Mouse (Mus musculus) hindbrain, embryonic 13.5 days (tissue): ENCODE results near the gene Clpp. TPM values are rescaled to one million over a fixed set of nuclear protein-coding genes. Genes with fewer than 3 reads are reported as not detected.

Experiments used
- ATAC-seq: fragments of 200-750 bp; cut with Nextera tagmentation; 2 replicates; pipeline ENCODE4 v1.8.0; 2017; ENCODE audit warnings: moderate TSS enrichment; ENCODE audit not compliant: low FRiP score
- H3K27ac ChIP-seq: fragments of 300-500 bp; sonication (generic); 2 replicates; pipeline ENCODE4 v1.5.1; 2015; ENCODE audit warnings: inconsistent platforms, mild to moderate bottlenecking, moderate library complexity
- H3K27me3 ChIP-seq: fragments of 300-500 bp; sonication (generic); 2 replicates; pipeline ENCODE4 v1.6.1; 2015; ENCODE audit warnings: mild to moderate bottlenecking, inconsistent platforms
- H3K36me3 ChIP-seq: fragments of 300-500 bp; sonication (generic); 2 replicates; pipeline ENCODE4 v1.6.1; 2015; ENCODE audit warnings: mild to moderate bottlenecking, inconsistent platforms
- H3K4me1 ChIP-seq: fragments of 300-500 bp; sonication (generic); replicated peaks from 2 replicates; pipeline ENCODE4 v1.6.1; 2015; ENCODE audit warnings: inconsistent platforms
- H3K4me2 ChIP-seq: fragments of 300-500 bp; sonication (generic); 2 replicates; pipeline ENCODE4 v1.6.1; 2015; ENCODE audit warnings: inconsistent platforms, mild to moderate bottlenecking, moderate library complexity
- H3K4me3 ChIP-seq: fragments of 300-500 bp; sonication (generic); 2 replicates; pipeline ENCODE4 v1.5.1; 2015; ENCODE audit warnings: mild to moderate bottlenecking, inconsistent platforms
- H3K9ac ChIP-seq: fragments of 300-500 bp; sonication (generic); 2 replicates; pipeline ENCODE4 v1.6.1; 2015; ENCODE audit warnings: mild to moderate bottlenecking, inconsistent platforms
- H3K9me3 ChIP-seq: fragments of 300-500 bp; sonication (generic); 2 replicates; pipeline ENCODE4 v1.6.1; 2016; ENCODE audit warnings: inconsistent platforms
- WGBS: fragments of 180-500 bp; shearing (Covaris S2); methylation state at CpG from one replicate; pipeline ENCODE4 v1.1.7; 2015; 5-methylcytosine and 5-hydroxymethylcytosine counted together
- polyA plus RNA-seq: library from polyadenylated mRNA; unstranded; fragments of >200 nt; fragmentation: Nextera tagmentation; extraction: Ambion mirVana; gene quantifications from 2 replicates; pipeline ENCODE4 v1.2.1, GENCODE M21; 2015

Gene Clpp
- polyA plus RNA-seq, 1 experiment from 2014 or later = 163 TPM

DNA sequence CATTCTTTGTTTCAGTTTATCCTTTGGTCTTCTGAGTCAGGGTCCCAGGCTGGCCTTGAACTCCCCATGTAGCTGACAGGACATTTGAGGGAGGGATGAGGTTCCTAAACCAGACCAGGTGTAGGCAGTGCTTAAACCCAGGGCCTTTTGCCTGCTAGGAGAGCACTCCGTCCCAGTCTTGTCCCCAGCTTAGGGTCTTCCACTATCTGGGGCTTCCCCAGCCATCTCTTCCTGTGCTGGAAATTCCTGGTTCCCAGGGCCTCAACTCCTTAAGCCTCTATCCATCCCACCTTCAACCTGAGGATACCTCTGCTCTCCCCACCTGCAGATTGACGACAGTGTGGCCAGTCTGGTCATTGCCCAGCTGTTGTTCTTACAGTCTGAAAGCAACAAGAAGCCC lies 861 bp downstream of the Clpp start:
- no peaks in the 10 kb centered on the region for H3K9me3 ChIP-seq
- WGBS = 76% methylated on average over 2 of the region's 2 CpGs
- H3K27ac ChIP-seq = no peak overlapping the region
- peak overlapping the region; percentile 69 for H3K4me3 ChIP-seq
- no peaks in the 10 kb centered on the region for H3K27me3 ChIP-seq
- H3K4me1 ChIP-seq = peaks cover 19% of the 10 kb centered on the region
- peak overlapping the region; percentile 84 for H3K9ac ChIP-seq
- peaks cover 39% of the 10 kb centered on the region for H3K36me3 ChIP-seq
- H3K4me2 ChIP-seq = peak overlapping the region; percentile 69
- no peak for ATAC-seq

DNA sequence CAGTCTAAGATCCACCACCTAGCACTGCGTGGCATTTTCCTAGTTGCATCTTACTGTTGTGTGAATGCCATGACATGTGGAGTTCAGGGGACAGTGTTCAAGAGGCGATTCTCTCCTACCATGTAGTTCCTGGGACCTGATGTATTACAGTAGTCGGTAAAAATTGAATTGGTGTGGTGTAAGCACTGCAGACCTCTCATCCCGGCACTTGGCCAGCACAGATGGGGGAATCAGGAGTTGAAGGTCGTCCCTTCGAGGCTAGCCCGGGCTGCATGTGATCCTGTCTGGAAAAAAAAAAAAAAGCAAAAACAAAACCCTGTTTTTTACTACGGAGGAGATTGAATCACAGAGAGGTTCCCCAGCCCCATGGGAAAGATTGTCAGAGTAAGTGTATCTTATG lies 4.9 kb downstream of the Clpp start:
- H3K9ac ChIP-seq = no peak overlapping the region

DNA sequence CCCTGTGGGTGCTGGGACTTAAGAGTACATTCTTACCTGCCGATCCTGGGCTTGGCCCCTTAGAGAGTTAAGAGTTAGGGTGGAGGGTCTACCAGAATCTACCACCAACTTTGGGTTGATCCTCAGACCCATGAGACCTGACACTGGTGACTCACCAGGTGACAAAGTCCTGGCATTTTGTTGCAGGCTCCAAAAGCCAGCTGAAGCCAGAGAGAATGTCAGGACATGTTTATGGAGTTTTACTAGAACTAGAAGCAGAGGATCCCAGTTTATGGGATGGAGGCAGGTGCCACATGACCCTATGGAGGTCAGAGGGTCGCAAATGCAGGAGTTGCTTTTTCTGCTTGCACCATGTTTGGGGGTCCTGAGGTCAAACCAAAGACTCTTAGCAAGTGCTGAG lies 6.4 kb downstream of the Clpp start:
- Histone ChIP-seq H3K27ac (no peak overlapping the region), H3K4me3 (no peak overlapping the region; the same call in 1 of the 2 replicates), H3K4me2 (peak overlapping the region; percentile 73), H3K9ac (no peak overlapping the region), H3K9me3 (no peaks in the 10 kb centered on the region), H3K36me3 (peaks cover 72% of the 10 kb centered on the region), H3K27me3 (no peaks in the 10 kb centered on the region), H3K4me1 (peaks cover 26% of the 10 kb centered on the region)
- ATAC-seq = no peak
- 86% methylated on average over 2 of the region's 2 CpGs for WGBS

More for the DNA sequence above, 4.9 kb downstream of the Clpp start:
- H3K27me3 ChIP-seq = no peaks in the 10 kb centered on the region
- peaks cover 59% of the 10 kb centered on the region for H3K36me3 ChIP-seq
- H3K4me1 ChIP-seq = peaks cover 34% of the 10 kb centered on the region
- no peaks in the 10 kb centered on the region for H3K9me3 ChIP-seq
- no peak overlapping the region for H3K27ac ChIP-seq
- H3K4me3 ChIP-seq = no peak overlapping the region
- no peak for ATAC-seq
- H3K4me2 ChIP-seq = no peak overlapping the region
- WGBS = 98% methylated on average over 8 of the region's 8 CpGs

DNA sequence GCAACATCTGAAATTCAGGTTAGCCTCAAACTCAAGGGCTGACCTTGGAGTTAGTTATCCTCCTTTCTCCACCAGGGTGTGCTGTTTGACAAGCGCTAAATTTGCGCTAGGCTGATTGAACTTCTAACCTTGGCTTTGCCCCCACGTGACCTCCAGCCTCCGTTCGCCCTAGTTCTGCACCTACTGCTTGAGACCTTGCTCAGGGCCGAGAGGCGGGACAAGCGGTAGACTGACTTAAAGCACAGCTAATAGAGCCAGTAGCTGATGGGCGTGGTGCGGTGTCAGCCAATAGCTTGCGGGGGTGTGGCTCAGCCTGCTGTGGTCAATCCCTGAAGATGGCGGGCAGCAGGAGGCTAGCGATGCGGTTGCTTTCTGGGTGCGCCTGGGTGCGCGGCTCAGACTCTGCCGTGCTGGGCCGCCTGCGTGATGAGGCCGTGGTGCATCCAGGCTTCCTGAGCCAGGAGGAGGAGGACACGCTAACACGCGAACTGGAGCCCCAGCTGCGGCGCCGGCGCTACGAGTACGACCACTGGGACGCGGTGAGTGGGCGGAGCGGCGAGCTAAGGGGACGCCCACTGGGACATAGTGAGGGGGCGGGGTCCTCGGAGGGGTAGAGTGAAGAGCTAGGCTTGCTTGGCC lies 7.0 kb downstream of the Clpp start, which contains the start of gene Alkbh7:
TSS of gene Alkbh7 (plus strand) at position 311 of the 639 bp plus-strand sequence.
- WGBS = under 1% methylated on average over 38 of the region's 38 CpGs
- Histone ChIP-seq H3K27ac (peak within 1 kb of the TSS; percentile 88), H3K27me3 (no peaks in the 10 kb centered on the region), H3K9me3 (no peaks in the 10 kb centered on the region), H3K4me2 (peak within 1 kb of the TSS; percentile 73), H3K9ac (peak within 1 kb of the TSS; percentile 73), H3K36me3 (peaks cover 76% of the 10 kb centered on the region), H3K4me3 (peak within 1 kb of the TSS; percentile 72), H3K4me1 (peaks cover 22% of the 10 kb centered on the region)
- ATAC-seq = peak; percentile 98

DNA sequence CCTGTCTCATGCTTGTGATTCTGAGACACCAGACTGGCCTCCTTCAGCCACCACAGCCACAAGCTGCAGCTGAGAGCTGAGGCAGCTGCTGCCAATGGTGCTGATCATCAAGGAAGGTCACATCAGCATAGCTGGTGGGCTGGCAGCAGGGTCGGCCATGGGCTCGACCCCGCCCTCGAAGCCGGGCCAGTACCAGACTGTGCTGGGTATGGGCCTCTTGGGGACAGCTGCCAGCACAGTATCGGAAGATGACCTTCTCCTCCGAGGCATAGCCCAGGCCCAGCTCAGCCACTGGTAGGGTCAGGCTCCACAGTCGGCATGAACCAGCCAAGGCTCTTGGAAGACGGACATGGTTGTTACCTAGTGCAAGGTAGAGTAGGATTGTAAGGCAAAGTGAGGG lies 9.3 kb downstream of the Clpp start:
- Histone ChIP-seq H3K4me1 (peaks cover 16% of the 10 kb centered on the region), H3K27ac (no peak overlapping the region), H3K4me2 (no peak overlapping the region), H3K9me3 (no peaks in the 10 kb centered on the region), H3K27me3 (no peaks in the 10 kb centered on the region), H3K9ac (no peak overlapping the region), H3K4me3 (no peak overlapping the region), H3K36me3 (peaks cover 75% of the 10 kb centered on the region)
- no peak for ATAC-seq
- WGBS = 94% methylated on average over 9 of the region's 9 CpGs

DNA sequence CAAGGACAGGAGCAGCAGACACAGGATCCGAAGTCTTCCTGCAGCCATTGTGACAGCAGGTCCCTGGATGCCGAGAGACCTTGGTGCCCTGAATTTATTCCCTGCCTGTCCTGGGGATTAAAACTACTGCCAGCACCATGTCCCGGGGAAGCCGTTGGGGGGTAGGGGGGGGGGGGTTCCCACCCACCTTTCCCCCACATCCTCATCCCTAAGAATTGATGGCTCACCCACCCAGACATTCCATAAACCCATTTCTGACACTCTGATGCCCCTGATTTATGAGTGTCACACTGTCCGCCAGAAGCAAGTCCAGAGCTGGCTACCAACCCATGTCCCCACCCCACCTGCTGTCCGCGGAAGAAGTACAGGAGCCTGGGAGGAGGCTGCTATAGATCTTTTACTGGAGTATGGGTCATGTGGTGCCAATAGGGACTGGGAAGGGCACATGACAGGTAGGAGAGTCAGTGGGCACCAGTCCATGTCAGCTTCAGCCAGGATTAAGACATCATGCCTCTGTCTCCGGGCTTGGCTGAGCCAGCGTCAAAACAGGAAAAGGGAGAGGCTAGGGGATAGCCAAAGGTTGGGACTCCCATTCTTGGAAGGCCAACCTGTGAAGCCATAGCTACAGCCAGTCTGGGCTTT lies 10.0 kb downstream of the Clpp start, which contains the start of gene Pspn:
TSS of gene Pspn (minus strand) at position 51 of the 642 bp plus-strand sequence.
- Histone ChIP-seq H3K36me3 (peaks cover 75% of the 10 kb centered on the region), H3K9ac (no peak within 1 kb of the TSS; the same call in 1 of the 2 replicates), H3K4me2 (no peak within 1 kb of the TSS), H3K27me3 (no peaks in the 10 kb centered on the region), H3K27ac (no peak within 1 kb of the TSS), H3K9me3 (no peaks in the 10 kb centered on the region), H3K4me3 (no peak within 1 kb of the TSS), H3K4me1 (peaks cover 16% of the 10 kb centered on the region)
- 92% methylated on average over 7 of the region's 9 CpGs for WGBS
- no peak for ATAC-seq

DNA sequence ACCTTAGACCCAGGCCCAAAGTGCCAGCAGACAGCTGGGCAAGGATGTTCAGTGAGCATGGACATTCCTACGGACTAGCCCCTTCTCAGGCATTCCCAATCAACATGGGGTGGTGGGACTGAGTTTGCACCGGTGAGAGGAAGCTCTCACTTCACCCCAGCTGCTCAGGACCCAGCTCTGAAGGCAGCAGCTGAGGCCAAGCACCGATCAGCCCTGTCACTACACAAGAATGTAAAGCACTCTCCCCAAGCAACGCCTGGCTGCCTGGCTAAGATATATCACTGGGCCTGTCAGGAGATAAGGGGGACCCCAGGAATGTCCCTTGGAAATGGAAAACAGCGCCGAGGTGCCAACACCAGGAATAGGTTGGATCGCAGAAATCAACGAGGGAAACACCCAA lies 11.1 kb downstream of the Clpp start:
- Histone ChIP-seq H3K4me1 (peaks cover 16% of the 10 kb centered on the region), H3K4me2 (no peak overlapping the region), H3K4me3 (no peak overlapping the region), H3K9me3 (no peaks in the 10 kb centered on the region), H3K36me3 (peaks cover 75% of the 10 kb centered on the region), H3K27ac (no peak overlapping the region), H3K9ac (no peak overlapping the region), H3K27me3 (no peaks in the 10 kb centered on the region)
- no peak for ATAC-seq
- WGBS = 73% methylated on average over 8 of the region's 8 CpGs

DNA sequence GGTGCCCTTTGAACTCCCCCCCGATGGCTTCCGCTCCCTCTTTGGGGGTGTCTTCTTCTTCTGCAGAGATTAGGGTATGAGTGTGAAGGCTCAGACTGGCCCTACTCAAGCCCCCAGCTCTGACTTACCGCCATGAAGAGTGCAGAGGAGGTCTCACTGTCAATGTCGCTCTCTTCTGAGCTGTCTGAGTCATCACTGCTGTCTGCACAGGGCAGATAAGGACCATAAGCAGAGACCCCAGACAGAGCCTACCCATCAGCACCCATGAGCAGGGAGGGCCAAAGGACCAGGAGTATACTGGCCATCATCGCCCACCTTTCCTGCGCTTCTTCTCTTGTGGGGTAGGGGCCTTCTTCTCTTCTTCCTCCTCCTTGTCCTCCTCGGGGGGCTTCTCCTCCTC lies 13.9 kb downstream of the Clpp start:
- H3K27me3 ChIP-seq = no peaks in the 10 kb centered on the region
- H3K9ac ChIP-seq = no peak overlapping the region
- H3K4me1 ChIP-seq = no peaks in the 10 kb centered on the region
- WGBS = 98% methylated on average over 7 of the region's 7 CpGs
- no peak overlapping the region for H3K27ac ChIP-seq
- H3K9me3 ChIP-seq = no peaks in the 10 kb centered on the region
- peaks cover 95% of the 10 kb centered on the region for H3K36me3 ChIP-seq
- H3K4me2 ChIP-seq = no peak overlapping the region
- no peak for ATAC-seq
- no peak overlapping the region for H3K4me3 ChIP-seq

DNA sequence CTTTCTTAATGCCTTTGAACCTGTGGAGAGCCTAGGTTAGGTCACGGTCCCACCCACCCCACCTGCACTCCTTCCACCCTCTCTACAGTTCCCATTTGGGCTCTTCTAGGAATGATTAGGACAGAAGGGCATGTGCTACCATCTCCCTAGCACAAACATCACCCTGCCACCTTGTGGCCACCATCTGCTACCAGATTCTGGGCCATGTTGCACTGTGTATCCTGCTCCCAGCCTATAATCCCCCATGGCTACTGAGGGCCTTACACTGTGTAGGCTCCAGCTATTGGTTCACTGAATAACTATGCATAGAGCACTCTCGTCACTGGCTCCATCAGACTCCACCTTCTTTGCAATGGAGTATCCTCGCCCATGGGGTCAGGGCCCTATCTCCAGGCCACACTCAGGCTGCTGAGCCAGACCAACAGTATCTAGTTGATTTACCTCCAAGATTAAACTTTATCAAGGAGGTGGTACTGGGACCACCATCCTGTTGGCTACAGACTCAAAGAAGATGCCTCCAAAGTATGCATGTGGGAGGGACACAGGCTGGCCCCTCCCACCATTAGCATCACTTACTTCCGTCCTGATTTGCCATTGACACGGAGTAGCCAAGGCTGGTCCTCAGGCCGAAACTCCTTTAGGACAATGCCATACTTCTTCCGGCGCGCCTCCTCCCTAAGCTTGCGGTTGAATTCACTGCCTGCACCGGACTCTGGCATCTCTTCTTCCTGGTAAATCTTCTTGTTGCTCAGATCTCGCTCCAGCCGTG lies 17.2 kb downstream of the Clpp start:
- peaks cover 21% of the 10 kb centered on the region for H3K4me1 ChIP-seq
- no peak overlapping the region for H3K27ac ChIP-seq
- peaks cover 72% of the 10 kb centered on the region for H3K36me3 ChIP-seq
- ATAC-seq = no peak
- H3K4me2 ChIP-seq = no peak overlapping the region
- no peak overlapping the region for H3K9ac ChIP-seq
- H3K27me3 ChIP-seq = no peaks in the 10 kb centered on the region
- 94% methylated on average over 13 of the region's 13 CpGs for WGBS
- H3K9me3 ChIP-seq = no peaks in the 10 kb centered on the region
- H3K4me3 ChIP-seq = no peak overlapping the region

DNA sequence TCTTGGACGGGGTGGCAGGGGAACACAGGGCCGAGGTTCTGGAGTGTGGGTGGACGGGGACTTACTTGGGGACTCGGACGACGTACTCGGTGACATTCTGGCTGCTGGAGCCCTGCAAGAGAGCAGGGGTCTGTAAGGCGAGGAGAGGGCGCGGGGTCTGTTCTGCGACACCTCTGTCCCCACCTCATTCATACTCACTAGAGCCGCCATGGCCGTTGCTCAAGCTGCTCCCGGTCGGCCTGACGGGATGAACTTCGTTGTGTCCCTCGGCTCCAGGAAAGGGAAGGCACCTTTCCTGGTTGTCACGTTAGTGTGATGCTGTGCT lies 20.8 kb downstream of the Clpp start:
- Histone ChIP-seq H3K9ac (peak overlapping the region; percentile 85), H3K9me3 (no peaks in the 10 kb centered on the region), H3K27me3 (no peaks in the 10 kb centered on the region), H3K4me3 (peak overlapping the region; percentile 79), H3K4me2 (peak overlapping the region; percentile 78), H3K36me3 (peaks cover 36% of the 10 kb centered on the region), H3K27ac (peak overlapping the region; percentile 82), H3K4me1 (peaks cover 25% of the 10 kb centered on the region)
- WGBS = under 1% methylated on average over 19 of the region's 19 CpGs
- ATAC-seq = peak; percentile 67

DNA sequence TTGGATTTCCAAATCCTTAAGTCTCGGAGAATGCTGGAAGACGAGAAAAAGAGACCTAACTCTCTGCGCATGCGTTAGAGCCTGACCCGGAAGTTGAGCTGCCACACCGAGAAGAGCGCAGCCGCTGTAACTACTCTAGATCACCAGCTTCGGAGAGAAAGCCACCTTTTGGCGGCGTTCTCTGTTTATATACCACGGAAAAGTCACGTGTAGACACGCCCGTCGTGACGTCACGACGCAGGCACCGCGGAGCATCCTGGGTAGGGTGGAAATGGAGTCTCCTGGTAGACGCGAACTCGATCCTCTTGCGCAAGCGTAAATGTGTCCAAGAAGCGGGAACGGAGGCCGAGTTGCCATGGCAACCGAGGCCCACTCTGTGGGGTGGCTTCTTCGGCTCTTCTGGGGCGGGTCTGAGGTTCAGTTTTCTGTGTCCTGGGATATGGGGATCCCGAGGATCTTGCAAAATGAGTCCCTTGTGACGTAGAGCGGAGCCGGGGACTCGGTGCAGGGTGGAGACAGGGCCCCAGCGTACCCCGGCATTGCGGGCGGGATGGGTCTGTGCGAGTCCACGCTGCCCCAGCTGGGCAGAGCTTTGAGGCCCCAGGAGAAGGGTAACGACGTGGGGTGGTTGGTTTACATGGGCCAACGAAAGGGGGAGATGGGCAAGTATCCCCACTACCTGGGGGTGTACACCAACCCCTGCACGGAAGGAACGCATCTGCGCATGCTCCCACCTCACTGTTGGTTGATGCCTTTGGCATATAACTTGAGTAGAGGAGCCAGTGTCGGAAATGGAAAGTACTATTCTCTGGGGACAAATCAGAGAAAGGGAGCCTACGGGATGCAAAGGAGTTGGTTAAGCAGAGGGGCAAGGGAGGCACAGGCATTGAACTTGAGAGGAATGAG lies 21.4 kb downstream of the Clpp start, which contains the start of the genes Gtf2f1 and Gm17949:
TSS of gene Gtf2f1 (minus strand) at position 53 of the 906 bp plus-strand sequence.
TSS of gene Gm17949 (plus strand) at position 234 of the 906 bp plus-strand sequence.
- Histone ChIP-seq H3K4me2 (peak within 1 kb of the TSS; percentile 78), H3K4me1 (peaks cover 25% of the 10 kb centered on the region), H3K9me3 (no peaks in the 10 kb centered on the region), H3K27ac (peak within 1 kb of the TSS; percentile 96), H3K4me3 (peak within 1 kb of the TSS; percentile 79), H3K36me3 (peaks cover 30% of the 10 kb centered on the region), H3K9ac (peak within 1 kb of the TSS; percentile 85), H3K27me3 (no peaks in the 10 kb centered on the region)
- under 1% methylated on average over 51 of the region's 51 CpGs for WGBS
- ATAC-seq = peak; percentile 92
